Mouse (Mus musculus): Measurements from ENCODE around the gene Zfp277. TPM values are rescaled to one million over a fixed set of nuclear protein-coding genes. Genes with fewer than 3 reads are reported as not detected.

Gene Zfp277
- polyA plus RNA-seq (2017; shearing (Covaris generic)): 33.1 TPM

DNA sequence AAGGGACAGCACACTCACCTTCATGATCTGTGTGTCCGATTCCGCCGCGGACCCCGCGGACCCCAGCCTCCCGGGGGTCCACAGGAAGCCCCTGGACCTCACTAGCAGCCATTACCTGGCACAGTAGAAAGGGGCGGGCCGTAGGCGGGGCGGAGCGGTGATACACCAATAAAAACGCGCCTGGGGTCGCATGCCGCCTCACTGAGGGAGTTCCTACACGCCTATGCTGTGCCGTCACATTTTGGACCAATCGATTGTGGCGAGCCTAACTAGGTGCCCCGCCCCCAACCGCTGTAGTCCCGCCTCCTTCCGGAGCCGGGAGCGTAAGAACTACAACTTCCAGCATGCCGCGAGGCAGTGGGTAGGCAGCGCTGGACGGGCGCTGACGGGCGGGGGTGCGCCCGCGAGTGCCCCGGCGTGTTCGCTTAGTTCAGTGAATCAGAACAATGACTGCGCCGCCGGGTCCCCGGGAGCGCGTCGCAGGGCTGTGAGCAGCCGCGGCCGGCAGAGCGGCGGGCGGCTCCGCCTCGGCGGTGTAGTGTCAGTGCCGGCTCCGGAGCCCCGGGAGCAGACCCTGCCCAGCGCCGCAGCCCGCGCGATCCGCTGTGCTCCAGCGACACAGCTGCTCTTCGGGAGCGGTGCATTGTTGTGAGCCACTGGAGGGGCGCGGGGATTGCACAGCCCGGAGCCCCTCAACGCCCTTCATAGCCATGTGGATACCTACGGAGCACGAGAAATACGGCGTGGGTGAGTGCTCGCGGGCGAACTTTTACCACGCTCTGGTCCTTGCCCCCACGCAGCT lies at the start of gene Zfp277, which contains the start of gene Dock4:
TSS of gene Zfp277 (minus strand) at position 255 of the 802 bp plus-strand sequence.
TSS of gene Dock4 (plus strand) at position 305 of the 802 bp plus-strand sequence.

Other genes starting within 250 kb of the Zfp277 start
- gene Lsmem1, start 246.4 kb downstream of the Zfp277 start, polyA plus RNA-seq (2017; shearing (Covaris generic)): not detected
- 828 TPM for gene Ifrd1, start 197.4 kb downstream of the Zfp277 start, polyA plus RNA-seq (2017; shearing (Covaris generic))
- 5.1 TPM for gene Dock4, start 50 bp upstream of the Zfp277 start, polyA plus RNA-seq (2017; shearing (Covaris generic))